Mouse (Mus musculus) embryonic fibroblast, embryonic 13.5 days (primary cell): ENCODE measurements around the gene Apba3. TPM values are rescaled to one million over a fixed set of nuclear protein-coding genes. Genes with fewer than 3 reads are reported as not detected.

Experiments
- H3K27ac ChIP-seq: 2 replicates; pipeline ENCODE4 v1.5.1; 2012; ENCODE audit warnings: low read length, control low read depth, inconsistent platforms; ENCODE audit not compliant: insufficient read depth
- H3K4me1 ChIP-seq: 2 replicates; pipeline ENCODE4 v1.6.1; 2011; ENCODE audit warnings: low read length; ENCODE audit not compliant: control insufficient read depth, insufficient read depth
- H3K4me3 ChIP-seq: 2 replicates; pipeline ENCODE4 v1.5.1; 2011; ENCODE audit warnings: mild to moderate bottlenecking, control low read depth, low read length; ENCODE audit not compliant: insufficient read depth
- CTCF ChIP-seq: IDR thresholded peaks from 2 replicates; pipeline ENCODE4 v1.5.1; 2011; ENCODE audit warnings: mild to moderate bottlenecking, control low read depth, low read length, moderate library complexity, borderline replicate concordance; ENCODE audit not compliant: insufficient read depth
- POLR2A ChIP-seq: IDR thresholded peaks from 2 replicates; pipeline ENCODE4 v1.6.1; 2011; ENCODE audit warnings: low read depth, mild to moderate bottlenecking, control low read depth, low read length, moderate library complexity
- polyA plus RNA-seq: library from polyadenylated mRNA; stranded (reverse); fragments of >200 nt; gene quantifications from 2 replicates; pipeline ENCODE4 v1.2.4, GENCODE M21; 2011; ENCODE audit warnings: low read depth; ENCODE audit not compliant: missing spikeins, insufficient read length

Apba3 gene
- polyA plus RNA-seq, 1 experiment: 43.2 TPM

- Histone ChIP-seq H3K4me1 (peaks cover 3% of the 10 kb centered on the region; the same call in 1 of the 2 replicates), H3K27ac (no peak overlapping the region), H3K4me3 (no peak overlapping the region)
- no peak for TF ChIP-seq POLR2A
- TF ChIP-seq CTCF: peak; percentile 89
Measured at GRCm38 (mm10) chr10:81304597-81305238, 38.0 kb downstream of the Apba3 start.

- H3K4me1 ChIP-seq: peaks cover 3% of the 10 kb centered on the region; the same call in 1 of the 2 replicates
- no peak overlapping the region for H3K27ac ChIP-seq
- H3K4me3 ChIP-seq: no peak overlapping the region
- TF ChIP-seq CTCF (no peak), POLR2A (no peak)
Measured at GRCm38 (mm10) chr10:81305663-81306062, 38.9 kb downstream of the Apba3 start.

GRCm38 (mm10) chr10:81306173-81306668 lies 39.5 kb downstream of the Apba3 start:
- Histone ChIP-seq H3K4me1 (0 out of 2 replicates have a peak, but pooled peaks cover 3% of the 10 kb centered on the region), H3K4me3 (no peak overlapping the region), H3K27ac (no peak overlapping the region)
- TF ChIP-seq POLR2A (no peak), CTCF (no peak)

DNA sequence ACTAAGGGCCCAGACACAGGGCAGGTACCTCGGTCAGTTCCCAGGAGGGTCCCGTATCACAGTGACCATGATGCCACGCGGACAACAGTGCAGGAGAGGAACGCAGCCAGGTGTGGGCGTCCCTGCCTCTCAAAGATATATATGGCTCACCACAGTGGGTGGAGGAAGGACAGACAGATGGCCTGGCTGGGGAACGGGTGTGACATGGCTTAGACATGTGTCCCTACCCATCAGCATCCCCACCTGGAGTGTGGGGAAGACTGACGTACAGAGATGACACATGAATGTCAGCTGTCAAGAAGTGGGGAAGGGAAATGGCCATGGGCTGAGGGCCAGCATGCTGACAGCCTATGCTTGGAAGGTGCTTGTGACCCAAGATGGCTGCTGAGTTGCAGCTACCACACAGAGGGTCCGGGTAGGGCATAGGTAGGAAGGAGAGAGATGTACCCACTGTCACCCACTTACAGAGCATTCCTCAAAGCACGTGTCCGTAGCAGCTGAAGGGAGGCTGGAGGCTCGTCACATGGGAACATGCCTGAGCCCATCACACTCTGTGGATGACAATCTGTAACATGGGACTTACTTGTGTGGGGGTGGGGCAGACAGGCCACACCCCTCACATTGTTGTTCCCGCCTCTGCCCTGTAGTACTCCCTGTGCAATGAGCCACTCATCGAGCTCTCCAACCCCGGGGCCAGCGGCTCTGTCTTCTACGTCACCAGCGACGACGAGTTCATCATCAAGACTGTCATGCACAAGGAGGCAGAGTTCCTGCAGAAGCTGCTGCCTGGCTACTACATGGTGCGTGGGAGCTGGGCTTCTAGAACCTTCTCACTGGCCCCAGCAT lies 40.3 kb downstream of the Apba3 start:
- TF ChIP-seq POLR2A (no peak), CTCF (no peak)
- Histone ChIP-seq H3K4me1 (0 out of 2 replicates have a peak, but pooled peaks cover 3% of the 10 kb centered on the region), H3K27ac (no peak overlapping the region), H3K4me3 (no peak overlapping the region)

GRCm38 (mm10) chr10:81309571-81309970 lies 42.8 kb downstream of the Apba3 start:
- H3K4me3 ChIP-seq: no peak overlapping the region
- no peak for TF ChIP-seq CTCF
- no peak for TF ChIP-seq POLR2A
- no peak overlapping the region for H3K27ac ChIP-seq
- no peaks in the 10 kb centered on the region for H3K4me1 ChIP-seq

GRCm38 (mm10) chr10:81313581-81313980 lies 46.8 kb downstream of the Apba3 start:
- H3K4me1 ChIP-seq: no peaks in the 10 kb centered on the region
- no peak overlapping the region for H3K4me3 ChIP-seq
- no peak overlapping the region for H3K27ac ChIP-seq
- no peak for TF ChIP-seq CTCF
- TF ChIP-seq POLR2A: no peak

DNA sequence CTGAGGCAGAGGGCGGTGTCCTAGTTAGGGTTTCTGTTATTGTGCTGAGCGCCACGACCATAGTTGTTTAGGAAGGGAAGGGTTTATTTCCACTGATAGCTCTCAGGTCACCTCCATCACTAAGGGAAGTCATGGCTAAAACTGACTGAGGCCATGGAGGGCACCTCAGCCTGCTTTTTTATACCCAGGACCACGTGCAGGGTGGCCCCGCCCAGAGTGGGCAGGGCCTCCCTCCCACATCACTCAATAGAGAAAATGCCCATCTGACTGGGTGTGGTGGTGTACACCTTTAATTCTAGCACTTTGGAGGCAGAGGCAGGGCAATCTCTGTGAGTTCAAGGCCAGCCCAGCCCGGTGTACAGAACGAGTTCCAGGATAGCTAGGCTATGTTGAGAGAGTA lies 47.4 kb downstream of the Apba3 start:
- Histone ChIP-seq H3K4me1 (peaks cover 3% of the 10 kb centered on the region; the same call in 1 of the 2 replicates), H3K4me3 (no peak overlapping the region), H3K27ac (no peak overlapping the region)
- TF ChIP-seq CTCF (no peak), POLR2A (no peak)

- no peak for TF ChIP-seq CTCF
- TF ChIP-seq POLR2A: no peak
- Histone ChIP-seq H3K4me3 (no peak overlapping the region), H3K27ac (no peak overlapping the region), H3K4me1 (peaks cover 3% of the 10 kb centered on the region; the same call in 1 of the 2 replicates)
Measured at GRCm38 (mm10) chr10:81315587-81315986, 48.8 kb downstream of the Apba3 start.

DNA sequence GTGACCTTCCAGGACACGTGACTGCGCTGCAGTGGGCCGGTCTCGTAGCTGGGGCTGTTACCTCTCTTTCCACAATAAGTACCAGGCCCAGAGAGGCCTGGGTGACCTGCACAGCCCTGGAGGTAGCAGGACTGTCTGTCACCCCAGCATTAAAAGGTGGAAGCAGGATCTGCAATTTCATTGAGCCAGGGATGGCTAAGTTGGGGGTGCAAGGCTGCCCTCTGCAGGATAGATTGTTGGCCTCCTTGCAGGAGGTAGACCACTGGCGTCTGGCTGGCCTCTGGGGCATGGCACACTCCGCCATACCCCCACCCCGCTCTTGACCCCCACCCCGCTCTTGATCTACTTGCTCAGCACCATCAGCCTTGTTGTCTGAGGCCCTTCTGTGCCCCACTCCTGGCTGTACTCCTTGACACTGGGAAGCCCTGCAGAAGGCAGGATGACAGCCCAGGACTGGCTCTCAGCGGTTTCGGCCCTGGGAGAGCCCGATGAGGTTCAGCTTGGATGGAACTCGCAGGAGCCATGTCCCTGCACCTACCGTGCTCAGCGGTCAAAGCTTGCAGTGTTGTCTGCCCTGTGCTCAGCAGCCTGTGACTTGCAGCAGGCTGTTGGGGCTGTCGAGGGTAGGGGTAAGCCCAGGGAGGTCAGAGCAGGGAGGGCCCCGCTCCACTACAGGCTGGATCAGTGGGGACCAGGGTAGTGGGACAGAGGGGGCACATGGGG lies 49.7 kb downstream of the Apba3 start:
- Histone ChIP-seq H3K4me3 (no peak overlapping the region), H3K27ac (no peak overlapping the region), H3K4me1 (peaks cover 3% of the 10 kb centered on the region; the same call in 1 of the 2 replicates)
- TF ChIP-seq POLR2A (no peak), CTCF (peak; percentile 60; the same call in 1 of the 2 replicates)
